Mouse (Mus musculus) left cerebral cortex, adult 8-10 months (tissue): ENCODE results near the gene Ndufa11. TPM values are rescaled to one million over a fixed set of nuclear protein-coding genes. Genes with fewer than 3 reads are reported as not detected.

Experiments used
- DNase-seq, 2 experiments: peaks; one replicate each; pipeline ENCODE4 v3.0.0; 2022; ENCODE audit warnings: low spot score in 2 of 2
- total RNA-seq, 4 experiments: library from RNA; stranded (reverse); gene quantifications; 2 replicates each; pipeline ENCODE4 v1.2.4; 2022

Gene Ndufa11
- 100 to 1,000 TPM; 185 to 224 (median 208) TPM for total RNA-seq

- DNase-seq: peak; percentile 84 to 94
Observed at GRCm38 (mm10) chr17:56717363-56718058, at the start of gene Ndufa11, which contains the start of gene Vmac. Ndufa11 (plus strand) TSS chr17:56717767. Vmac (minus strand) TSS chr17:56718022.

GRCm38 (mm10) chr17:56668384-56669144 lies 49.0 kb upstream of the Ndufa11 start:
- DNase-seq: peak; percentile 47 to 61

- DNase-seq: no peak
Observed at GRCm38 (mm10) chr17:56669766-56670165, 47.8 kb upstream of the Ndufa11 start.

- peak; percentile 94 to 99 for DNase-seq
Observed at GRCm38 (mm10) chr17:56672941-56673646, 44.5 kb upstream of the Ndufa11 start, which contains the start of gene Ranbp3. Ranbp3 (plus strand) TSS chr17:56673294.

- no peak for DNase-seq
Observed at GRCm38 (mm10) chr17:56673647-56674416, 43.7 kb upstream of the Ndufa11 start.

- DNase-seq: no peak
Observed at GRCm38 (mm10) chr17:56681791-56682190, 35.8 kb upstream of the Ndufa11 start.

GRCm38 (mm10) chr17:56682880-56683279 lies 34.7 kb upstream of the Ndufa11 start:
- no peak for DNase-seq

- DNase-seq: no peak
Observed at GRCm38 (mm10) chr17:56683546-56684140, 33.9 kb upstream of the Ndufa11 start.

- no peak for DNase-seq
Observed at GRCm38 (mm10) chr17:56684649-56685048, 32.9 kb upstream of the Ndufa11 start.

- no peak for DNase-seq
Observed at GRCm38 (mm10) chr17:56686801-56687200, 30.8 kb upstream of the Ndufa11 start.

GRCm38 (mm10) chr17:56688045-56688444 lies 29.5 kb upstream of the Ndufa11 start:
- DNase-seq: no peak

GRCm38 (mm10) chr17:56688689-56689088 lies 28.9 kb upstream of the Ndufa11 start:
- DNase-seq: no peak

GRCm38 (mm10) chr17:56693395-56693794 lies 24.2 kb upstream of the Ndufa11 start:
- DNase-seq: no peak

- DNase-seq: peak; percentile 44 to 64
Observed at GRCm38 (mm10) chr17:56693851-56694310, 23.7 kb upstream of the Ndufa11 start.

GRCm38 (mm10) chr17:56700451-56700850 lies 17.1 kb upstream of the Ndufa11 start:
- no peak for DNase-seq

GRCm38 (mm10) chr17:56703038-56703437 lies 14.5 kb upstream of the Ndufa11 start:
- no peak for DNase-seq

GRCm38 (mm10) chr17:56706515-56706914 lies 11.1 kb upstream of the Ndufa11 start:
- DNase-seq: no peak

GRCm38 (mm10) chr17:56708692-56709091 lies 8.9 kb upstream of the Ndufa11 start:
- DNase-seq: no peak

GRCm38 (mm10) chr17:56709708-56710107 lies 7.9 kb upstream of the Ndufa11 start:
- no peak for DNase-seq

GRCm38 (mm10) chr17:56715360-56715759 lies 2.2 kb upstream of the Ndufa11 start:
- DNase-seq: no peak
